Mouse (Mus musculus) frontal cortex, postnatal 25 days (tissue): Measurements from ENCODE around the gene Zfp292.
"Not testable (repeated sequence)": the region's sequence is repeated elsewhere in the genome, so short reads cannot be mapped to it uniquely, and the experiment has no call there.

Experiments
- DNase-seq, 2 experiments: peaks; one replicate each; pipeline ENCODE4 v3.0.0; 2022; ENCODE audit warnings: low spot score in 2 of 2

The Zfp292 gene

GRCm38 (mm10) chr4:34882818-34883217, at the start of gene Zfp292:
TSS of gene Zfp292 (minus strand) at chr4:34882960.
- DNase-seq: peak; percentile 89 to 94

- not testable (repeated sequence) for DNase-seq
Observed at GRCm38 (mm10) chr4:34928386-34928785, 45.6 kb upstream of the Zfp292 start.

GRCm38 (mm10) chr4:34922177-34922870, 39.6 kb upstream of the Zfp292 start:
- peak in 1 of 2 experiments; percentile 23 for DNase-seq

- DNase-seq: no peak
Observed at GRCm38 (mm10) chr4:34917400-34917799, 34.6 kb upstream of the Zfp292 start.

- no peak for DNase-seq
Observed at GRCm38 (mm10) chr4:34912171-34912570, 29.4 kb upstream of the Zfp292 start.

- DNase-seq: no peak
Observed at GRCm38 (mm10) chr4:34911401-34911800, 28.6 kb upstream of the Zfp292 start.

- no peak for DNase-seq
Observed at GRCm38 (mm10) chr4:34908127-34908526, 25.4 kb upstream of the Zfp292 start.

- no peak for DNase-seq
Observed at GRCm38 (mm10) chr4:34907026-34907425, 24.3 kb upstream of the Zfp292 start.

GRCm38 (mm10) chr4:34906151-34906550, 23.4 kb upstream of the Zfp292 start:
- DNase-seq: no peak

GRCm38 (mm10) chr4:34905396-34905795, 22.6 kb upstream of the Zfp292 start:
- no peak for DNase-seq

GRCm38 (mm10) chr4:34901582-34901981, 18.8 kb upstream of the Zfp292 start:
- DNase-seq: not testable (repeated sequence)

GRCm38 (mm10) chr4:34901166-34901565, 18.4 kb upstream of the Zfp292 start:
- no peak for DNase-seq

- no peak for DNase-seq
Observed at GRCm38 (mm10) chr4:34900155-34900554, 17.4 kb upstream of the Zfp292 start.

GRCm38 (mm10) chr4:34899322-34899721, 16.6 kb upstream of the Zfp292 start:
- DNase-seq: no peak

- DNase-seq: no peak
Observed at GRCm38 (mm10) chr4:34898497-34898896, 15.7 kb upstream of the Zfp292 start.

GRCm38 (mm10) chr4:34893479-34893878, 10.7 kb upstream of the Zfp292 start, which contains the start of gene Cga:
TSS of gene Cga (plus strand) at chr4:34893779.
- DNase-seq: no peak

GRCm38 (mm10) chr4:34889812-34890185, 7.0 kb upstream of the Zfp292 start:
- no peak for DNase-seq

GRCm38 (mm10) chr4:34889101-34889811, 6.5 kb upstream of the Zfp292 start:
- DNase-seq: no peak

GRCm38 (mm10) chr4:34887295-34887694, 4.5 kb upstream of the Zfp292 start:
- DNase-seq: no peak

- peak; percentile 57 to 65 for DNase-seq
Observed at GRCm38 (mm10) chr4:34886490-34887111, 3.8 kb upstream of the Zfp292 start.

- DNase-seq: no peak
Observed at GRCm38 (mm10) chr4:34885631-34886351, 3.0 kb upstream of the Zfp292 start.
